Mouse (Mus musculus): ENCODE measurements around the gene Acot6.

GRCm38 (mm10) chr12:84153414-84153813 is 53.0 kb downstream of the Acot6 start:
- TF ChIP-seq CTCF (IDR thresholded peaks at IDR 0.05; ENCODE audit: borderline replicate concordance, insufficient read depth, low read depth, low read length) (no peak), POLR2A (IDR thresholded peaks at IDR 0.05; ENCODE audit: borderline replicate concordance, insufficient read depth, low read length) (no peak)

Measured in cerebellum, adult 2 months (tissue).